Mouse (Mus musculus) inflammation-experienced regulatory T-cells, adult 6 months (primary cell): Measurements from ENCODE around the gene Psma4. TPM values are rescaled to one million over a fixed set of nuclear protein-coding genes. Genes with fewer than 3 reads are reported as not detected.
"Not testable (repeated sequence)": the region's sequence is repeated elsewhere in the genome, so short reads cannot be mapped to it uniquely, and the experiment has no call there.

Source experiments
- ATAC-seq: one replicate; pipeline ENCODE4 v1.8.0; 2017
- polyA plus RNA-seq, 3 experiments: library from polyadenylated mRNA; unstranded; fragments of 100-300 nt; shearing (Covaris generic); gene quantifications; one replicate each; pipeline ENCODE4 v1.2.1; 2017

Gene Psma4
- polyA plus RNA-seq: 100 to 1,000 TPM; 253 to 370 (median 278) TPM

GRCm38 (mm10) chr9:54950575-54951321, at the start of gene Psma4, which contains the start of gene AY074887:
Gene Psma4, plus strand, starts transcription at chr9:54950790.
Gene AY074887, minus strand, starts transcription at chr9:54950998.
- ATAC-seq: peak; percentile 99

- no peak for ATAC-seq
Measured at GRCm38 (mm10) chr9:54909446-54909845, 41.1 kb upstream of the Psma4 start.

GRCm38 (mm10) chr9:54915576-54915975, 35.0 kb upstream of the Psma4 start:
- ATAC-seq: no peak

GRCm38 (mm10) chr9:54916401-54916800, 34.2 kb upstream of the Psma4 start:
- ATAC-seq: no peak

GRCm38 (mm10) chr9:54917010-54917677, 33.4 kb upstream of the Psma4 start, which contains the start of gene Hykk:
Gene Hykk, plus strand, starts transcription at chr9:54917283.
- ATAC-seq: peak; percentile 91

- no peak for ATAC-seq
Measured at GRCm38 (mm10) chr9:54918191-54918590, 32.4 kb upstream of the Psma4 start.

- no peak for ATAC-seq
Measured at GRCm38 (mm10) chr9:54918781-54919180, 31.8 kb upstream of the Psma4 start.

GRCm38 (mm10) chr9:54919946-54920345, 30.6 kb upstream of the Psma4 start:
- ATAC-seq: no peak

GRCm38 (mm10) chr9:54930741-54931140, 19.8 kb upstream of the Psma4 start:
- ATAC-seq: no peak

GRCm38 (mm10) chr9:54931765-54932164, 18.8 kb upstream of the Psma4 start:
- ATAC-seq: no peak

GRCm38 (mm10) chr9:54932379-54932778, 18.2 kb upstream of the Psma4 start:
- no peak for ATAC-seq

GRCm38 (mm10) chr9:54942071-54942470, 8.5 kb upstream of the Psma4 start:
- no peak for ATAC-seq

- no peak for ATAC-seq
Measured at GRCm38 (mm10) chr9:54944467-54944866, 6.1 kb upstream of the Psma4 start.

- ATAC-seq: no peak
Measured at GRCm38 (mm10) chr9:54946256-54946655, 4.3 kb upstream of the Psma4 start.

GRCm38 (mm10) chr9:54949465-54949864, 1.1 kb upstream of the Psma4 start:
- ATAC-seq: no peak

- not testable (repeated sequence) for ATAC-seq
Measured at GRCm38 (mm10) chr9:54950162-54950561, 428 bp upstream of the Psma4 start.

GRCm38 (mm10) chr9:54961059-54961458, 10.5 kb downstream of the Psma4 start:
- ATAC-seq: peak; percentile 81

GRCm38 (mm10) chr9:54963669-54964068, 13.1 kb downstream of the Psma4 start:
- no peak for ATAC-seq

GRCm38 (mm10) chr9:54969972-54970637, 19.5 kb downstream of the Psma4 start:
- ATAC-seq: no peak

GRCm38 (mm10) chr9:54980674-54981073, 30.1 kb downstream of the Psma4 start, which contains the start of gene Chrna5:
Gene Chrna5, plus strand, starts transcription at chr9:54980880.
- no peak for ATAC-seq

GRCm38 (mm10) chr9:54981291-54982191, 31.0 kb downstream of the Psma4 start:
- ATAC-seq: no peak

- no peak for ATAC-seq
Measured at GRCm38 (mm10) chr9:54982401-54982800, 31.8 kb downstream of the Psma4 start.
